Mouse (Mus musculus) E14TG2a.4 (cell line): ENCODE measurements around the gene Pofut1.

Experiments
- CTCF ChIP-seq: conservative IDR thresholded peaks from 2 replicates; pipeline ENCODE4 v1.5.1; 2014; ENCODE audit warnings: low read length
- NANOG ChIP-seq: IDR thresholded peaks from 2 replicates; pipeline ENCODE4 v1.6.1; 2014; ENCODE audit warnings: borderline replicate concordance, low read length, mixed read lengths
- POU5F1 ChIP-seq: IDR thresholded peaks from 2 replicates; pipeline ENCODE4 v1.6.1; 2014; ENCODE audit warnings: low read length, borderline replicate concordance

DNA sequence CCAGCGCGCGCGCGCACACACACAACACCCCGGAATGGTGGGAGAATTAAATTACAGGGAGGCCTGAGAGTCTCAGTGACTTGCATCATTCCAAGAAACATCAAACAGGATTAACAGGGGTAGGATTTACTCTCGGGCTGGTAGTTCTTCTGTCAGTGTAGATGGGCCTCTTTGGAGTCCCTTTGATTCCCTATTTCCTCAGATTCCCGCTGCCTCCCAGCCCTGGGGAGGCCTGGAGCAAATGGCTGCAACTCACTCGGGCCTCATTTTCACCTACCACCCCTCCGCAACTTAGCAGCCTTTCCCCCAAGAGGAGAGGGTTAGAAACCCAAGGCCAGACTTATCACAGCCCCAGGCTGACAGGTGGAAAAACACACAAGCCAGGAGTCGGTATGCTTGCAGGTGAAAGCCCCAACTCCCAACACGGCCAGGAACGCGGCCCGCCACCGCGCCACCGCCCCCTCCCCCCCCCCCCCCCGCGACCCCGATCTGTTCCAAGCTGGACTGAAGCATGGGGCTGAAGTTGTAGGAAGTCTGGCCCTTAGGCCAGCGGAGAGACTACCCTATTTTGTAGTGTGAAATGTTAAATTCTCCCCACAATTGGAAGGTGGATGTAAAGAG is 1.4 kb upstream of the Pofut1 start:
- TF ChIP-seq CTCF (no peak), POU5F1 (no peak), NANOG (no peak)
